Mouse (Mus musculus): ENCODE results near the gene Eif4g1.

The Eif4g1 gene

GRCm38 (mm10) chr16:20726384-20726783, 58.3 kb downstream of the Eif4g1 start:
- DNase-seq: peak; percentile 97

GRCm38 (mm10) chr16:20730293-20730711, 62.2 kb downstream of the Eif4g1 start:
- peak; percentile 90 for DNase-seq

GRCm38 (mm10) chr16:20731688-20732087, 63.6 kb downstream of the Eif4g1 start:
- DNase-seq: no peak

GRCm38 (mm10) chr16:20732251-20732924, 64.3 kb downstream of the Eif4g1 start:
- DNase-seq: no peak

GRCm38 (mm10) chr16:20732925-20733730, 65.0 kb downstream of the Eif4g1 start, which contains the start of gene Chrd:
TSS of gene Chrd (plus strand) at chr16:20733127.
- DNase-seq: peak; percentile 98

- DNase-seq: peak; percentile 91
Observed at GRCm38 (mm10) chr16:20733731-20734730, 65.9 kb downstream of the Eif4g1 start, which contains the start of gene Thpo. TSS of gene Thpo (minus strand) at chr16:20734511.

GRCm38 (mm10) chr16:20735651-20736050, 67.5 kb downstream of the Eif4g1 start:
- DNase-seq: no peak

GRCm38 (mm10) chr16:20736168-20736567, 68.1 kb downstream of the Eif4g1 start:
- DNase-seq: no peak

GRCm38 (mm10) chr16:20736823-20737222, 68.7 kb downstream of the Eif4g1 start:
- no peak for DNase-seq

GRCm38 (mm10) chr16:20739845-20740244, 71.7 kb downstream of the Eif4g1 start:
- DNase-seq: peak; percentile 85

All from heart, adult 11 months (tissue).